In the genomic region with DNA sequence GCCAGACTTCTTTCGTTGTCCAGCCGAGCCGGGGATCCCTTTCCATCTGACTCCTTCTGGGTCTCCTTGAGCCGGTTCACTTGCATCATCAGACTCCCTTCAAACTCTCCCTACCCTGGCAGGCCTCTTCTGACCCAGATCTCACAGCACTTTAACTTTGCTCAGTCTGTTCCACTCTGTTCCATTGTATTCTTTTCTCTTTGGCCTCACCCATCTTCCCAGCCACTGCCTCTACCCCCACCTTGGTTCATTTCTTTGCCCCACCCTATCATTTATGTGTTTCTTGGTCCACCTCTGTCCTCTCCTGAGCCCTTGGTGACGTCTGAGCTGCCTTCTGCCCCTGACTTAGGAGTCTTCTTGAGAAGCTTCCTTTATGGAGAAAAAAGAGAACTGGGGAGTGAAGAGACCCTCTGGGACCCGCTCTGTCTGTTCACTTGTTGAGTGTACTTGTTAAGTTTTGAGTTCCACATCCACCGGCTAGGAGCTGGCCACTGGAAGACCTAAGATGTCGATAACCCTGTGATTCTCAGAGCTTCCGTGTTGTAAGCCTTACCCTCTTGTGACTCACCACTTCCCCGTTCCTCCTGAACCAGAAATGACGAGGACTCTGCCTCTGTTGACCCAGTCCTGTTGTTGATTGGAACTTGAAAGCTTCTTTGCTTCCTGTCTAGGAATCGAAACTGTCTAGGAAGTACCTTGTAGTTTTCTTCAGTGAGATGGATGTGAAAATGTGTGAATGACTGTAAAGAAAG, we compare ENCODE assay signal across 8 mouse cellular contexts. TPM values are rescaled to one million over a fixed set of nuclear protein-coding genes. Genes with fewer than 3 reads are reported as not detected.
DNase-seq lines count a peak whose midpoint lies in the region; ATAC-seq and TF ChIP-seq lines count a peak whose summit lies in the region.

No protein-coding gene starts in this region.

- H3K4me2 ChIP-seq in forebrain, embryonic 13.5 days: peak overlapping the region; percentile 91
- peak overlapping the region; percentile 89 for H3K4me2 ChIP-seq in hindbrain, postnatal 0 days (ENCODE audit: low read depth, low read length)
- peak overlapping the region; percentile 82 for H3K4me2 ChIP-seq in liver, embryonic 16.5 days (ENCODE audit: low read depth, low read length)
- peak overlapping the region; percentile 91 for H3K4me2 ChIP-seq in neural tube, embryonic 12.5 days (replicated peaks)

- no peaks in the 10 kb centered on the region for H3K9me3 ChIP-seq in forebrain, embryonic 13.5 days (replicated peaks)
- H3K9me3 ChIP-seq in hindbrain, postnatal 0 days (ENCODE audit: low read length): no peaks in the 10 kb centered on the region
- no peaks in the 10 kb centered on the region for H3K9me3 ChIP-seq in liver, embryonic 16.5 days (replicated peaks; ENCODE audit: control insufficient read depth, low read length)
- no peaks in the 10 kb centered on the region for H3K9me3 ChIP-seq in neural tube, embryonic 12.5 days

- peak overlapping the region; percentile 94 for H3K9ac ChIP-seq in forebrain, embryonic 13.5 days
- H3K9ac ChIP-seq in hindbrain, postnatal 0 days (replicated peaks; ENCODE audit: low read length): peak overlapping the region; percentile 88
- H3K9ac ChIP-seq in liver, embryonic 16.5 days (ENCODE audit: low read depth, low read length): peak overlapping the region; percentile 95
- H3K9ac ChIP-seq in neural tube, embryonic 12.5 days: peak overlapping the region; percentile 86

- ATAC-seq in forebrain, embryonic 13.5 days: no peak
- no peak for ATAC-seq in hindbrain, postnatal 0 days
- ATAC-seq in liver, embryonic 16.5 days (ENCODE audit: low read depth): no peak
- peak; percentile 46 for ATAC-seq in neural tube, embryonic 12.5 days (ENCODE audit: low FRiP score, low read depth)

- TF ChIP-seq CTCF in hindbrain, postnatal 0 days (IDR thresholded peaks at IDR 0.05; ENCODE audit: low read depth): no peak

- H3K4me3 ChIP-seq in forebrain, embryonic 13.5 days: peak overlapping the region; percentile 90
- H3K4me3 ChIP-seq in hindbrain, postnatal 0 days (ENCODE audit: low read length): peak overlapping the region; percentile 91
- H3K4me3 ChIP-seq in liver, embryonic 16.5 days (ENCODE audit: low read depth, low read length): peak overlapping the region; percentile 92
- H3K4me3 ChIP-seq in neural tube, embryonic 12.5 days: peak overlapping the region; percentile 84

- DNase-seq in CD4-positive helper T cell, adult 2 months (ENCODE audit: low read depth, low spot score): peak; percentile 93
- peak; percentile 62 for DNase-seq in Muller cell, postnatal 12 days (ENCODE audit: inconsistent ontology term)
- DNase-seq in hindbrain, postnatal 0 days (ENCODE audit: low spot score): no peak
- DNase-seq in layer of hippocampus, adult 9-11 months: no peak
- DNase-seq in left cerebral cortex, postnatal 4 days: no peak

- H3K4me1 ChIP-seq in forebrain, embryonic 13.5 days: peaks cover 27% of the 10 kb centered on the region
- H3K4me1 ChIP-seq in hindbrain, postnatal 0 days (ENCODE audit: insufficient read depth, low read length): peaks cover 15% of the 10 kb centered on the region
- peaks cover 24% of the 10 kb centered on the region for H3K4me1 ChIP-seq in liver, embryonic 16.5 days (ENCODE audit: control insufficient read depth, low read depth, low read length)
- H3K4me1 ChIP-seq in neural tube, embryonic 12.5 days: peaks cover 22% of the 10 kb centered on the region

- intact Hi-C loops in left cerebral cortex, postnatal 4 days (cut with DNase I): no loop called here

- H3K27ac ChIP-seq in forebrain, embryonic 13.5 days: peak overlapping the region; percentile 55
- peak overlapping the region; percentile 78 for H3K27ac ChIP-seq in hindbrain, postnatal 0 days
- H3K27ac ChIP-seq in liver, embryonic 16.5 days (ENCODE audit: low read length): peak overlapping the region; percentile 92
- H3K27ac ChIP-seq in neural tube, embryonic 12.5 days: no peak overlapping the region

- peaks cover 21% of the 10 kb centered on the region for H3K36me3 ChIP-seq in forebrain, embryonic 13.5 days (ENCODE audit: poor library complexity, severe bottlenecking)
- H3K36me3 ChIP-seq in hindbrain, postnatal 0 days (ENCODE audit: insufficient read depth, low read length): no peaks in the 10 kb centered on the region
- peaks cover 5% of the 10 kb centered on the region for H3K36me3 ChIP-seq in liver, embryonic 16.5 days (ENCODE audit: control insufficient read depth, insufficient read depth)
- H3K36me3 ChIP-seq in neural tube, embryonic 12.5 days: peaks cover 15% of the 10 kb centered on the region; the same call in 1 of the 2 replicates

- 19% methylated on average over 12 of the region's 12 CpGs for WGBS in forebrain, embryonic 13.5 days
- WGBS in hindbrain, postnatal 0 days: 13% methylated on average over 12 of the region's 12 CpGs
- WGBS in liver, embryonic 16.5 days (ENCODE audit: insufficient replicate concordance): under 1% methylated on average over 12 of the region's 12 CpGs
- WGBS in neural tube, embryonic 12.5 days: 15% methylated on average over 12 of the region's 12 CpGs

- no peaks in the 10 kb centered on the region for H3K27me3 ChIP-seq in forebrain, embryonic 13.5 days
- H3K27me3 ChIP-seq in hindbrain, postnatal 0 days (ENCODE audit: insufficient read depth, low read length): no peaks in the 10 kb centered on the region
- no peaks in the 10 kb centered on the region for H3K27me3 ChIP-seq in liver, embryonic 16.5 days (ENCODE audit: control insufficient read depth, insufficient read depth, low read depth, low read length)
- H3K27me3 ChIP-seq in neural tube, embryonic 12.5 days (replicated peaks): no peaks in the 10 kb centered on the region

RNA-seq across cellular contexts. Expression of gene Chmp4b, which starts 6.2 kb away (rescaled TPM):
- 22.4 and 24.9 TPM in 2 replicates for polyA plus RNA-seq in forebrain, embryonic 13.5 days (2015; fragmentation: Nextera tagmentation; extraction: Ambion mirVana)
- total RNA-seq in hindbrain, postnatal 0 days (2014; rRNA removed): 113 and 151 TPM in 2 replicates
- polyA plus RNA-seq in hindbrain, postnatal 0 days (2015; fragmentation: Nextera tagmentation; extraction: Ambion mirVana): 35.9 and 36.5 TPM in 2 replicates
- 9.9 and 10.3 TPM in 2 replicates for polyA plus RNA-seq in liver, embryonic 16.5 days (2015; fragmentation: Nextera tagmentation; extraction: Ambion mirVana)
- 21.8 and 29.4 TPM in 2 replicates for polyA plus RNA-seq in neural tube, embryonic 12.5 days (2016; fragmentation: Nextera tagmentation; extraction: Ambion mirVana)
- 100 to 1,000 TPM; 182 to 201 TPM for total RNA-seq in left cerebral cortex, postnatal 4 days (2021)

RNA-seq across cellular contexts. Expression of gene 4930519P11Rik, which starts 44.4 kb away (rescaled TPM):
- 0.79 and 0.88 TPM in 2 replicates for polyA plus RNA-seq in forebrain, embryonic 13.5 days (2015; fragmentation: Nextera tagmentation; extraction: Ambion mirVana)
- not detected in 2 replicates for total RNA-seq in hindbrain, postnatal 0 days (2014; rRNA removed)
- 0.54 TPM in 1 of 2 replicates, not detected in the other for polyA plus RNA-seq in hindbrain, postnatal 0 days (2015; fragmentation: Nextera tagmentation; extraction: Ambion mirVana)
- 0.19 and 0.20 TPM in 2 replicates for polyA plus RNA-seq in liver, embryonic 16.5 days (2015; fragmentation: Nextera tagmentation; extraction: Ambion mirVana)
- polyA plus RNA-seq in neural tube, embryonic 12.5 days (2016; fragmentation: Nextera tagmentation; extraction: Ambion mirVana): 0.46 and 0.58 TPM in 2 replicates
- not detected for total RNA-seq in left cerebral cortex, postnatal 4 days (2021)

RNA-seq across cellular contexts. Expression of gene Zfp341, which starts 44.6 kb away (rescaled TPM):
- 1.5 and 2.0 TPM in 2 replicates for polyA plus RNA-seq in forebrain, embryonic 13.5 days (2015; fragmentation: Nextera tagmentation; extraction: Ambion mirVana)
- total RNA-seq in hindbrain, postnatal 0 days (2014; rRNA removed): 7.0 and 8.5 TPM in 2 replicates
- polyA plus RNA-seq in hindbrain, postnatal 0 days (2015; fragmentation: Nextera tagmentation; extraction: Ambion mirVana): 1.5 and 1.6 TPM in 2 replicates
- polyA plus RNA-seq in liver, embryonic 16.5 days (2015; fragmentation: Nextera tagmentation; extraction: Ambion mirVana): 1.7 and 2.3 TPM in 2 replicates
- polyA plus RNA-seq in neural tube, embryonic 12.5 days (2016; fragmentation: Nextera tagmentation; extraction: Ambion mirVana): 0.82 and 1.1 TPM in 2 replicates
- total RNA-seq in left cerebral cortex, postnatal 4 days (2021): 10 to 100 TPM; 17.5 to 18.2 TPM

RNA-seq across cellular contexts. Expression of gene Pxmp4, which starts 54.2 kb away (rescaled TPM):
- polyA plus RNA-seq in forebrain, embryonic 13.5 days (2015; fragmentation: Nextera tagmentation; extraction: Ambion mirVana): 10.7 and 13.0 TPM in 2 replicates
- total RNA-seq in hindbrain, postnatal 0 days (2014; rRNA removed): 24.8 and 31.1 TPM in 2 replicates
- polyA plus RNA-seq in hindbrain, postnatal 0 days (2015; fragmentation: Nextera tagmentation; extraction: Ambion mirVana): 21.9 and 24.1 TPM in 2 replicates
- 43.0 and 44.9 TPM in 2 replicates for polyA plus RNA-seq in liver, embryonic 16.5 days (2015; fragmentation: Nextera tagmentation; extraction: Ambion mirVana)
- polyA plus RNA-seq in neural tube, embryonic 12.5 days (2016; fragmentation: Nextera tagmentation; extraction: Ambion mirVana): 16.5 TPM in 2 replicates
- total RNA-seq in left cerebral cortex, postnatal 4 days (2021): 10 to 100 TPM; 11.8 to 12.2 TPM

Comparison
In these comparisons a context has a peak if more than half of its experiments do, and no peak if none do; other contexts are left out.
1. DNase-seq: peak in CD4-positive helper T cell, adult 2 months (single experiment) and Muller cell, postnatal 12 days (single experiment); none in hindbrain, postnatal 0 days (single experiment), layer of hippocampus, adult 9-11 months (single experiment) and left cerebral cortex, postnatal 4 days (single experiment).
2. Peak in every context shown above with its lines, with median percentiles within 50 percentile points of each other: H3K4me2 ChIP-seq, H3K4me3 ChIP-seq and H3K9ac ChIP-seq.